Mouse (Mus musculus) neutrophil, adult 59 days (primary cell): ENCODE data around the gene Nck1. TPM values are rescaled to one million over a fixed set of nuclear protein-coding genes. Genes with fewer than 3 reads are reported as not detected.

Experiments used
- total RNA-seq, 2 experiments: library from RNA; stranded (reverse); gene quantifications; 1 replicate in 1 of 2; 2 replicates in 1 of 2; pipeline ENCODE4 v1.2.4; 2023

Nck1 gene
- total RNA-seq: 10 to 100 TPM; 51.6 to 54.9 TPM

DNA sequence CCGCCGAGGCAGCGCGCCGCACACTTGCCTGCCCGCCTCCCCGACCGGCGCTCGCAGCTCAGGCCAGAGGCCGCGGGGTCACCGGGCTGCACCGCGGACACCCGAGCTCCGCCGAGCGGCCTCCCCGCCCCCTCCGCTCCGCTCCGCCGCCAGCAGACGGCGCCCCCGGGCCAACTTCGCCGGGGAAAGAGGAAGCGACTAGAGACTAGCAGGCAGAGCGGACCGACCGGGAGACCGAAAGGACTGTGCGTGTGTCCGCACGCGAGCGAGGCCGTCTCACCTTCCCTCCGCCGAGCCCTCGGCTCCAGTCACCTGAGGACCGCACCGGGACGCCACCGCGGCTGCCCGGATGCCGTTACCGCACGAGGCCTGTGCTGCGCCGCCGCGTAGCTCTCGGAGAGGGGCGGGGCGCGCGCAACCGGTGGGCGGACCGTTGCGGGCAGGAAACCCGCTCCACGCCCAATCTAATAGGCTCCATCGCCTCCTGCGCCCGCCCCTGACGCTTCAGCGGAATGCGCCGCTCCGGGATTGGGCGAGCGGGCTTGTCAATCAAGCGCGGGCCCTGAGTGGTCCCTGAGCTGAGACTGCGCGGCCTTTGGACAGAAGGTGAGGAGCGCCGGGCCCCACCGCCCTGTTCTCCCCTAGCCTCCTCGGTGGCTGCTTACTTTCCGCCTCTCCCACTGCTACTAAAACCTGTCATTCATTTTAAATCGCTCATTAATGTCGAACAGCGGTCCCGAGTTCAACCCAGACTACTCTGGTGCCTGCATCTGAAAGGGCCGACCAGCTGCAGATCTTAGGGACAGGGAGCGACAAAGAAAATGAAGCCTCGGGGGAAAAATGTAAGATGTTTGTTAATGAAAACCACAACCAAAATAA, at the start of gene Nck1:
Nck1 (minus strand) TSS at position 420 of the 879 bp plus-strand sequence.

DNA sequence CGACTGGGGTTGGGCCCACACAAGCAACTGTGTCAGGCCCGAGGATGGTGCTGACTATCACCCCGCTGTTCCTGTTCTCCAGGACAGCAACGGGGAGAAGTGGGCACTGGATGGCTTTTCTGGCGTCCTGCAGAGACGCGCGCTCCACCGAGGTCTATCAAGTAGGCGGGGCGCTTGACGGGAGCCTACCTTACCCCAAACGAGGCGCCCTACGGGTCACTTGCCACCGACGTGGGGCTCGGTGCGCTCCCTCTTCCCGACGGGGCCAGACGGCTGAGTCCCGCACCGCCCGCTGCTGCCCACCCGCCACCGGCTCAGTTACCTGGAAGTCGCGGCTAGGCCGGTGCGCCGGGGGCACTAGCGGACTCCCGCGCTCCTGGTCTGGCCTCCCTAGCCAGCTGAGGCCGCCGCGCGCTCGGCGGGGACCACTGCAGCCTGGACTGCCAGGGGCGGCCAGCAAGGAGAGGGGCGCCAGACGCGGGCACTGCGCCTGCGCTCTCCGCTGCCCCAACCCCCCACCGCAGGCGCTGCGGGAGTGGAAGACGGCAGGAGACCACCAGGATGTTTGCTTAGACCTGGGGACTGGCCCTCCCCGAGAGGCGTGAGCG, 24.8 kb upstream of the Nck1 start, which contains the start of gene Slc35g2:
Slc35g2 (minus strand) TSS at position 465 of the 608 bp plus-strand sequence.

DNA sequence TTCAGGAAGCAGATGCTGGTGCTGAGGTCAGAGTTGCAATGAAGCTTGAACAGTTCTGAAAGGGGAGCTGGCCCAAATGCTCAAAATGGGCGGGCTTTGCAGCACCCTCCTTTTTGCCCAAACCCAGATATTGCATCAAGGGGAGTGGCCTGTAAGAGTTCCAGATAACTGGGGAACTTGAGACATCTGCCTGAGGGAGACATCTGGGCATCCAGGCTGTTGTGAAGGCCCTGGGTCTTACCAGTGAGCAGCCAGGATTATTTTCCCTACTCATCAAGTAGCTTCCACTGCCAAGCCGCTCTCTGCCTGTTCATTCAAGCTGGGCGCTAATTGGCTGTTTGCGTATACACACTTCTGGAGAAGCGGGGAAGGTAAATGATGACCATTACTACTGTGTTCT, 59.5 kb downstream of the Nck1 start, which contains the start of gene Il20rb:
Il20rb (minus strand) TSS at position 358 of the 400 bp plus-strand sequence.

Other genes with a start within 250 kb of the Nck1 start
- 1 to 10 TPM; 2.4 TPM for gene Il20rb, start 59.3 kb downstream of the Nck1 start, total RNA-seq
- gene Slc35g2, start 25.0 kb upstream of the Nck1 start, total RNA-seq: not detected
- gene Stag1, start 51.7 kb upstream of the Nck1 start, total RNA-seq: 10 to 100 TPM; 48.9 to 50.1 TPM